Mouse (Mus musculus): ENCODE results near the gene Rps6kl1. TPM values are rescaled to one million over a fixed set of nuclear protein-coding genes. Genes with fewer than 3 reads are reported as not detected.

Gene Rps6kl1
- total and polyA plus RNA-seq, 3 experiments: 0.21 to 0.86 (median 0.36) TPM

- in situ Hi-C loops (cut with MboI; ENCODE audit: low pct_ligation_motif_present, low pct_unique_long_range_greater_than_20kb, low sequenced_read_pairs): no loop called here
- H3K27ac ChIP-seq (ENCODE audit: insufficient read depth, low read depth): no peak overlapping the region
- H3K9ac ChIP-seq (ENCODE audit: insufficient read depth, low read depth): no peak overlapping the region
- TF ChIP-seq JUND (conservative IDR thresholded peaks at IDR 0.05; ENCODE audit: low read depth, low read length) (no peak), IRF4 (IDR thresholded peaks at IDR 0.05; ENCODE audit: low read depth, low read length) (no peak), MAX (IDR thresholded peaks at IDR 0.05; ENCODE audit: low read length) (no peak), SMC3 (IDR thresholded peaks at IDR 0.05; ENCODE audit: low read depth, low read length) (no peak), PAX5 (IDR thresholded peaks at IDR 0.05; ENCODE audit: low read length) (no peak), ZMIZ1 (IDR thresholded peaks at IDR 0.05; ENCODE audit: low read depth, low read length) (no peak), EP300 (IDR thresholded peaks at IDR 0.05; ENCODE audit: low read length) (no peak), KAT2A (IDR thresholded peaks at IDR 0.05; ENCODE audit: insufficient replicate concordance, low read length) (no peak), HCFC1 (IDR thresholded peaks at IDR 0.05; ENCODE audit: low read depth, low read length) (no peak), MAFK (IDR thresholded peaks at IDR 0.05; ENCODE audit: insufficient replicate concordance, low read length) (no peak), RAD21 (IDR thresholded peaks at IDR 0.05; ENCODE audit: low read depth, low read length) (no peak), MYC (IDR thresholded peaks at IDR 0.05; ENCODE audit: low read depth, low read length) (no peak), E2F4 (IDR thresholded peaks at IDR 0.05; ENCODE audit: insufficient replicate concordance, low read depth, low read length) (no peak), CHD1 (IDR thresholded peaks at IDR 0.05; ENCODE audit: low read depth, low read length) (no peak), ZNF384 (IDR thresholded peaks at IDR 0.05; ENCODE audit: low read depth, low read length) (no peak), JUN (IDR thresholded peaks at IDR 0.05; ENCODE audit: insufficient read depth, low read depth, low read length) (no peak), ELF1 (IDR thresholded peaks at IDR 0.05; ENCODE audit: low read depth, low read length) (no peak), NELFE (IDR thresholded peaks at IDR 0.05; ENCODE audit: low read depth, low read length) (no peak)
- no peaks in the 10 kb centered on the region for H3K9me3 ChIP-seq (replicated peaks; ENCODE audit: low read length)
- no peak overlapping the region for H3K4me2 ChIP-seq (ENCODE audit: insufficient read depth, low read depth, poor library complexity, severe bottlenecking)
- DNase-seq (ENCODE audit: extremely low read depth): no peak
- no peaks in the 10 kb centered on the region for H3K27me3 ChIP-seq (replicated peaks)
- H3K4me3 ChIP-seq (replicated peaks in 1 of 3; ENCODE audit: low read depth in 2 of 3, low read length in 2 of 3, poor library complexity in 1 of 3): no peak overlapping the region
- H3K79me2 ChIP-seq (replicated peaks; ENCODE audit: control insufficient read depth, extremely low read depth, insufficient read depth, poor library complexity, severe bottlenecking): no peaks in the 10 kb centered on the region
- no peaks in the 10 kb centered on the region for H3K36me3 ChIP-seq (replicated peaks in 1 of 2; ENCODE audit: control insufficient read depth in 1 of 2, insufficient read depth in 1 of 2, low read length in 1 of 2)
- dilution Hi-C loops (cut with MboI; ENCODE audit: extremely low pct_ligation_motif_present, extremely low pct_unique_long_range_greater_than_20kb, low sequenced_read_pairs): no loop called here
- peaks cover 10 to 27% of the 10 kb centered on the region in 2 experiments for H3K4me1 ChIP-seq (ENCODE audit: control insufficient read depth in 1 of 2, insufficient read depth in 2 of 2)
Measured at GRCm38 (mm10) chr12:85194623-85195018, 43.6 kb upstream of the Rps6kl1 start.

GRCm38 (mm10) chr12:85193923-85194622 is 43.0 kb upstream of the Rps6kl1 start:
- H3K4me2 ChIP-seq (ENCODE audit: insufficient read depth, low read depth, poor library complexity, severe bottlenecking): no peak overlapping the region
- dilution Hi-C loops (cut with MboI; ENCODE audit: extremely low pct_ligation_motif_present, extremely low pct_unique_long_range_greater_than_20kb, low sequenced_read_pairs): no loop called here
- H3K27ac ChIP-seq (ENCODE audit: insufficient read depth, low read depth): no peak overlapping the region
- no peak overlapping the region for H3K4me3 ChIP-seq (replicated peaks in 1 of 3; ENCODE audit: low read depth in 2 of 3, low read length in 2 of 3, poor library complexity in 1 of 3)
- H3K36me3 ChIP-seq (replicated peaks in 1 of 2; ENCODE audit: control insufficient read depth in 1 of 2, insufficient read depth in 1 of 2, low read length in 1 of 2): no peaks in the 10 kb centered on the region
- no peaks in the 10 kb centered on the region for H3K9me3 ChIP-seq (replicated peaks; ENCODE audit: low read length)
- no peak for TF ChIP-seq MAX (IDR thresholded peaks at IDR 0.05; ENCODE audit: low read length)
- TF ChIP-seq BHLHE40 (IDR thresholded peaks at IDR 0.05; ENCODE audit: low read depth, low read length): no peak
- no peak for TF ChIP-seq RCOR1 (conservative IDR thresholded peaks at IDR 0.05; ENCODE audit: low read depth, low read length)
- no peak for TF ChIP-seq NELFE (IDR thresholded peaks at IDR 0.05; ENCODE audit: low read depth, low read length)
- TF ChIP-seq RAD21 (IDR thresholded peaks at IDR 0.05; ENCODE audit: low read depth, low read length): no peak
- no peak for TF ChIP-seq KAT2A (IDR thresholded peaks at IDR 0.05; ENCODE audit: insufficient replicate concordance, low read length)
- TF ChIP-seq POLR2A (IDR thresholded peaks at IDR 0.05; ENCODE audit: low read depth, low read length): no peak
- TF ChIP-seq JUN (IDR thresholded peaks at IDR 0.05; ENCODE audit: insufficient read depth, low read depth, low read length): no peak
- TF ChIP-seq NRF1 (IDR thresholded peaks at IDR 0.05; ENCODE audit: low read depth, low read length): no peak
- no peak for TF ChIP-seq CHD2 (IDR thresholded peaks at IDR 0.05; ENCODE audit: low read length)
- TF ChIP-seq CHD1 (IDR thresholded peaks at IDR 0.05; ENCODE audit: low read depth, low read length): no peak
- peaks cover 10 to 27% of the 10 kb centered on the region in 2 experiments for H3K4me1 ChIP-seq (ENCODE audit: control insufficient read depth in 1 of 2, insufficient read depth in 2 of 2)
- H3K27me3 ChIP-seq (replicated peaks): no peaks in the 10 kb centered on the region
- in situ Hi-C loops (cut with MboI; ENCODE audit: low pct_ligation_motif_present, low pct_unique_long_range_greater_than_20kb, low sequenced_read_pairs): no loop called here
- H3K79me2 ChIP-seq (replicated peaks; ENCODE audit: control insufficient read depth, extremely low read depth, insufficient read depth, poor library complexity, severe bottlenecking): no peaks in the 10 kb centered on the region
- H3K9ac ChIP-seq (ENCODE audit: insufficient read depth, low read depth): no peak overlapping the region
- no peak for DNase-seq (ENCODE audit: extremely low read depth)
